Mouse (Mus musculus) megakaryocyte-erythroid progenitor cell, adult 5-6 weeks (primary cell): ENCODE results near the gene Cdca5. TPM values are rescaled to one million over a fixed set of nuclear protein-coding genes. Genes with fewer than 3 reads are reported as not detected.
"Not testable (repeated sequence)": the region's sequence is repeated elsewhere in the genome, so short reads cannot be mapped to it uniquely, and the experiment has no call there.

Experiments used
- ATAC-seq: replicated peaks from 2 replicates; pipeline ENCODE4 v1.8.0; 2016; ENCODE audit warnings: mild to moderate bottlenecking, inconsistent platforms; ENCODE audit not compliant: severe bottlenecking, poor library complexity, low FRiP score, low TSS enrichment
- total RNA-seq, 2 experiments: library from RNA; stranded (forward) in 1 of 2; stranded (reverse) in 1 of 2; fragments of 200-1000, 215-1000 nt in 1 of 2; fragments of >200 nt in 1 of 2; fragmentation: Nextera tagmentation in 1 of 2; gene quantifications; 2 replicates each; pipeline ENCODE4 v1.2.3; 2014 to 2017

Gene Cdca5
- total RNA-seq, 2 experiments from 2014 or later = 25.2 to 48.9 TPM

DNA sequence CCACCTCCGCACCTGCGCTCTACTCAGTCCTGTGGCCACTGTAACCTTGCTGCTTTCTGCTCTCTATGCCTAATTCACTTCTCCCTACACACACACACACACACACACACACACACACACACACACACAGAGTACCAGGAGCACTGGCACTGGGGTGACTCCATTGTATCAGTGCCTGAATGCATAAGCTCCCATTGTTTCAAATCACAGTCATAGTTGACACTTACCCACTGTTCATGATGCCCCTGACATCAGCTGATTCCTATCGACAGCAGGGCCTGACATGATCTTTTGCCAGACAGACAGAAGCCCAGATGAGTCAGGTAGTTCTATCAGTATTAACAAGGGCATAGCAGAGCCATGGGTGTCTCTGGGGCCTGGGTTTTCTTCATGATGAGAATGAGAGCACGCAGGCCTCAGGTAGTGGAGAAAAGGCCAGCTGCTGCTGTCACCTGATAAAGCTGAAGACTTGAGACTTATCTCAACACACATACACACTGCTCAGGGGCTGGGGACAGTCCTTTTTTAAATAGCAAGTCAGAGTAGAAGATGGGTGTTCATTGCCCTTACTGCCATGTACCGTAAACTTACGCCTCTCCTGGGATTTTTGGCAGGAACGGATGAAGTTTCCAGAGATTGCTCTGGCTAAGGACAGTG lies 47.5 kb downstream of the Cdca5 start:
- ATAC-seq = peak; percentile 56

GRCm38 (mm10) chr19:6133197-6133596 lies 48.4 kb downstream of the Cdca5 start:
- not testable (repeated sequence) for ATAC-seq

DNA sequence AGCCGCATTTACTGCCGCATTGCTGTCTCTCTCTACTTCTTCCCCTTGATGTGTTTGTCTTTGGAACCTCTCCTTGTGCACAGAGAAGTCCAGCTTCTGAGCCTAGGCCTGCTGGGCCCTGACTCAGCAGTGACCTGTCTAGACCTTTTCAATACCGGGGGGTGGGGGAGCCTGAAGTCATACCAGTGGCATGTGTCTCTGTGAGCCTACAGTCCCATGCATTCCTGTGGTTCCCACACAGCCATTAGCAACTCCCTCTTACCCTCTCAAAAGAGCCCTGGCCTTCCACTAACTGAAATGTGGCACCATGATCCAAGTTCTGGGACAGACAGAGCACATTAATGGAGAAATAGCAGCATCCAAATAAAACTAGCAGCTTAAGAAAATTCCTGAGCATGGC lies 51.6 kb downstream of the Cdca5 start:
- no peak for ATAC-seq

- ATAC-seq = no peak
These were observed 54.9 kb downstream of the Cdca5 start for GRCm38 (mm10) chr19:6139701-6140100.

GRCm38 (mm10) chr19:6140374-6140677 lies 55.5 kb downstream of the Cdca5 start:
- peak; percentile 28 for ATAC-seq

GRCm38 (mm10) chr19:6140678-6141393 lies 56.1 kb downstream of the Cdca5 start, which contains the start of gene Batf2:
Gene Batf2 (plus strand): TSS chr19:6140983.
- peak; percentile 90 for ATAC-seq

DNA sequence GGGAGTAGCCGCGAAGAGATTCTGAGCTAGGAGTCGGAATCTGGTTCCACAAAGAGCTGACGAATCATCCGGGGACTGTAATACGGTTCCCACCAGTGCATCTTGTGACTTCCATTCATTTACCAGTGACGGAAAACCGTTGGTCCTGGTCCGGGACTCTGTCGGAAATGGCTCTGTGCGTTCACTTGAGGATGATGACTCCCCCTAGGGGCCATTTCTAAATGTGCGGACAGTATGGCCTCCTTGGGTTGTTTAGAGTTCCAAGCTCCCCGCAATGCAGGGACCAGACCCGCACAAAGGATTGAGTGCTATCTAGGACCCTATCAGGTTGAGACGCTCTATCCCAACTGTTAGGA lies 56.6 kb downstream of the Cdca5 start, which contains the start of gene Arl2:
Gene Arl2, minus strand, starts transcription at position 155 of the 356 bp plus-strand sequence.
- peak; percentile 75 for ATAC-seq

Other genes with a start within 250 kb of the Cdca5 start
- gene Frmd8, start 209.7 kb upstream of the Cdca5 start, total RNA-seq (2014; fragmentation: Nextera tagmentation) = 12.5 and 14.1 TPM in 2 replicates
- 10.7 and 14.3 TPM in 2 replicates for gene Frmd8, start 209.7 kb upstream of the Cdca5 start, total RNA-seq (2017)
- gene Slc25a45, start 207.2 kb upstream of the Cdca5 start, total RNA-seq (2014; fragmentation: Nextera tagmentation) = 10.0 and 20.1 TPM in 2 replicates
- 11.7 and 11.9 TPM in 2 replicates for gene Slc25a45, start 207.2 kb upstream of the Cdca5 start, total RNA-seq (2017)
- 5.3 and 5.9 TPM in 2 replicates for gene Tigd3, start 190.8 kb upstream of the Cdca5 start, total RNA-seq (2014; fragmentation: Nextera tagmentation)
- 2.2 and 3.1 TPM in 2 replicates for gene Tigd3, start 190.8 kb upstream of the Cdca5 start, total RNA-seq (2017)
- 91.2 and 95.9 TPM in 2 replicates for gene Dpf2, start 172.0 kb upstream of the Cdca5 start, total RNA-seq (2014; fragmentation: Nextera tagmentation)
- gene Dpf2, start 172.0 kb upstream of the Cdca5 start, total RNA-seq (2017) = 75.0 and 124 TPM in 2 replicates
- 0.77 TPM in 1 of 2 replicates, not detected in the other for gene Cdc42ep2, start 160.2 kb upstream of the Cdca5 start, total RNA-seq (2014; fragmentation: Nextera tagmentation)
- gene Cdc42ep2, start 160.2 kb upstream of the Cdca5 start, total RNA-seq (2017) = not detected in 2 replicates
- gene Pola2, start 120.8 kb upstream of the Cdca5 start, total RNA-seq (2014; fragmentation: Nextera tagmentation) = 134 and 164 TPM in 2 replicates
- gene Pola2, start 120.8 kb upstream of the Cdca5 start, total RNA-seq (2017) = 62.6 and 87.0 TPM in 2 replicates
- not detected in 2 replicates for gene Slc22a20, start 98.8 kb upstream of the Cdca5 start, total RNA-seq (2014; fragmentation: Nextera tagmentation)
- not detected in 2 replicates for gene Slc22a20, start 98.8 kb upstream of the Cdca5 start, total RNA-seq (2017)
- gene Capn1, start 69.1 kb upstream of the Cdca5 start, total RNA-seq (2014; fragmentation: Nextera tagmentation) = 41.2 and 46.0 TPM in 2 replicates
- gene Capn1, start 69.1 kb upstream of the Cdca5 start, total RNA-seq (2017) = 30.6 and 53.5 TPM in 2 replicates
- 31.2 and 52.3 TPM in 2 replicates for gene Syvn1, start 38.4 kb upstream of the Cdca5 start, total RNA-seq (2014; fragmentation: Nextera tagmentation)
- gene Syvn1, start 38.4 kb upstream of the Cdca5 start, total RNA-seq (2017) = 5.8 and 7.5 TPM in 2 replicates
- gene Mrpl49, start 27.2 kb upstream of the Cdca5 start, total RNA-seq (2014; fragmentation: Nextera tagmentation) = 54.4 and 64.1 TPM in 2 replicates
- gene Mrpl49, start 27.2 kb upstream of the Cdca5 start, total RNA-seq (2017) = 33.6 and 41.0 TPM in 2 replicates
- 2,866 and 2,996 TPM in 2 replicates for gene Fau, start 27.1 kb upstream of the Cdca5 start, total RNA-seq (2014; fragmentation: Nextera tagmentation)
- 1,307 and 1,586 TPM in 2 replicates for gene Fau, start 27.1 kb upstream of the Cdca5 start, total RNA-seq (2017)
- 11.5 and 16.7 TPM in 2 replicates for gene Znhit2, start 23.8 kb upstream of the Cdca5 start, total RNA-seq (2014; fragmentation: Nextera tagmentation)
- gene Znhit2, start 23.8 kb upstream of the Cdca5 start, total RNA-seq (2017) = 10.7 and 11.2 TPM in 2 replicates
- 13.7 and 14.7 TPM in 2 replicates for gene Tm7sf2, start 16.6 kb upstream of the Cdca5 start, total RNA-seq (2014; fragmentation: Nextera tagmentation)
- 3.6 and 4.8 TPM in 2 replicates for gene Tm7sf2, start 16.6 kb upstream of the Cdca5 start, total RNA-seq (2017)
- 45.2 and 61.4 TPM in 2 replicates for gene Vps51, start 7.8 kb upstream of the Cdca5 start, total RNA-seq (2014; fragmentation: Nextera tagmentation)
- gene Vps51, start 7.8 kb upstream of the Cdca5 start, total RNA-seq (2017) = 33.9 and 40.6 TPM in 2 replicates
- gene Tmem262, start 5.0 kb upstream of the Cdca5 start, total RNA-seq (2014; fragmentation: Nextera tagmentation) = not detected in 2 replicates
- gene Tmem262, start 5.0 kb upstream of the Cdca5 start, total RNA-seq (2017) = not detected in 2 replicates
- not detected in 2 replicates for gene Gm28374, start 2.7 kb upstream of the Cdca5 start, total RNA-seq (2014; fragmentation: Nextera tagmentation)
- gene Gm28374, start 2.7 kb upstream of the Cdca5 start, total RNA-seq (2017) = 0.99 TPM in 1 of 2 replicates, not detected in the other
- gene Zfpl1, start within 50 bp of the Cdca5 start, total RNA-seq (2014; fragmentation: Nextera tagmentation) = 20.4 and 38.0 TPM in 2 replicates
- 34.2 and 34.8 TPM in 2 replicates for gene Zfpl1, start within 50 bp of the Cdca5 start, total RNA-seq (2017)
- 3.5 and 5.7 TPM in 2 replicates for gene AC131692.1, start 9.4 kb downstream of the Cdca5 start, total RNA-seq (2014; fragmentation: Nextera tagmentation)
- 0.95 and 1.6 TPM in 2 replicates for gene AC131692.1, start 9.4 kb downstream of the Cdca5 start, total RNA-seq (2017)
- 1.5 and 2.1 TPM in 2 replicates for gene Naaladl1, start 20.8 kb downstream of the Cdca5 start, total RNA-seq (2014; fragmentation: Nextera tagmentation)
- gene Naaladl1, start 20.8 kb downstream of the Cdca5 start, total RNA-seq (2017) = not detected in 2 replicates
- 18.8 and 20.9 TPM in 2 replicates for gene Sac3d1, start 33.7 kb downstream of the Cdca5 start, total RNA-seq (2014; fragmentation: Nextera tagmentation)
- 7.7 and 9.3 TPM in 2 replicates for gene Sac3d1, start 33.7 kb downstream of the Cdca5 start, total RNA-seq (2017)
- gene Snx15, start 43.3 kb downstream of the Cdca5 start, total RNA-seq (2014; fragmentation: Nextera tagmentation) = 15.2 and 24.6 TPM in 2 replicates
- 7.0 and 13.2 TPM in 2 replicates for gene Snx15, start 43.3 kb downstream of the Cdca5 start, total RNA-seq (2017)
- 2.0 TPM in 1 of 2 replicates, not detected in the other for gene Batf2, start 56.0 kb downstream of the Cdca5 start, total RNA-seq (2014; fragmentation: Nextera tagmentation)
- gene Batf2, start 56.0 kb downstream of the Cdca5 start, total RNA-seq (2017) = 0.42 TPM in 1 of 2 replicates, not detected in the other
- 43.2 and 45.4 TPM in 2 replicates for gene Arl2, start 56.6 kb downstream of the Cdca5 start, total RNA-seq (2014; fragmentation: Nextera tagmentation)
- gene Arl2, start 56.6 kb downstream of the Cdca5 start, total RNA-seq (2017) = 26.4 and 38.6 TPM in 2 replicates
- gene Majin, start 99.4 kb downstream of the Cdca5 start, total RNA-seq (2014; fragmentation: Nextera tagmentation) = not detected in 2 replicates
- gene Majin, start 99.4 kb downstream of the Cdca5 start, total RNA-seq (2017) = not detected in 2 replicates
- not detected in 2 replicates for gene Gpha2, start 141.4 kb downstream of the Cdca5 start, total RNA-seq (2014; fragmentation: Nextera tagmentation)
- gene Gpha2, start 141.4 kb downstream of the Cdca5 start, total RNA-seq (2017) = not detected in 2 replicates
- 10.9 and 24.0 TPM in 2 replicates for gene Ppp2r5b, start 150.9 kb downstream of the Cdca5 start, total RNA-seq (2014; fragmentation: Nextera tagmentation)
- gene Ppp2r5b, start 150.9 kb downstream of the Cdca5 start, total RNA-seq (2017) = 8.6 and 10.3 TPM in 2 replicates
- 22.6 and 30.2 TPM in 2 replicates for gene Atg2a, start 156.7 kb downstream of the Cdca5 start, total RNA-seq (2014; fragmentation: Nextera tagmentation)
- gene Atg2a, start 156.7 kb downstream of the Cdca5 start, total RNA-seq (2017) = 5.8 and 11.8 TPM in 2 replicates
- gene Ehd1, start 191.7 kb downstream of the Cdca5 start, total RNA-seq (2014; fragmentation: Nextera tagmentation) = 50.0 and 60.7 TPM in 2 replicates
- gene Ehd1, start 191.7 kb downstream of the Cdca5 start, total RNA-seq (2017) = 26.7 and 62.5 TPM in 2 replicates
- gene Cdc42bpg, start 221.5 kb downstream of the Cdca5 start, total RNA-seq (2014; fragmentation: Nextera tagmentation) = 3.4 and 4.4 TPM in 2 replicates
- gene Cdc42bpg, start 221.5 kb downstream of the Cdca5 start, total RNA-seq (2017) = 3.1 and 3.7 TPM in 2 replicates
- 39.8 and 56.2 TPM in 2 replicates for gene Men1, start 250.0 kb downstream of the Cdca5 start, total RNA-seq (2014; fragmentation: Nextera tagmentation)
- gene Men1, start 250.0 kb downstream of the Cdca5 start, total RNA-seq (2017) = 17.8 and 19.8 TPM in 2 replicates